Mouse (Mus musculus) limb, embryonic 11.5 days (tissue): ENCODE measurements around the gene Gal3st2b. TPM values are rescaled to one million over a fixed set of nuclear protein-coding genes. Genes with fewer than 3 reads are reported as not detected.
"Not testable (repeated sequence)": the region's sequence is repeated elsewhere in the genome, so short reads cannot be mapped to it uniquely, and the experiment has no call there.

Experiments used
- ATAC-seq: fragments of 200-750 bp; cut with Nextera tagmentation; 2 replicates; pipeline ENCODE4 v1.8.0; 2017; ENCODE audit warnings: low read depth; ENCODE audit not compliant: insufficient number of reproducible peaks, low FRiP score, low TSS enrichment
- DNase-seq: peaks from one replicate; pipeline ENCODE4 v3.0.0-alpha.2; 2015; ENCODE audit warnings: low spot score
- H3K27ac ChIP-seq: fragments of 300-500 bp; sonication (generic); replicated peaks from 2 replicates; pipeline ENCODE4 v1.5.1; 2014; ENCODE audit warnings: low read depth, mild to moderate bottlenecking, low read length
- H3K27me3 ChIP-seq: fragments of 300-500 bp; sonication (generic); 2 replicates; pipeline ENCODE4 v1.6.1; 2014; ENCODE audit warnings: mild to moderate bottlenecking, low read length, mixed read lengths; ENCODE audit not compliant: control insufficient read depth, insufficient read depth
- H3K36me3 ChIP-seq: fragments of 300-500 bp; sonication (generic); 2 replicates; pipeline ENCODE4 v1.6.1; 2014; ENCODE audit warnings: mild to moderate bottlenecking, low read length, moderate library complexity, mixed read lengths; ENCODE audit not compliant: control insufficient read depth, insufficient read depth
- H3K4me1 ChIP-seq: fragments of 300-500 bp; sonication (generic); 2 replicates; pipeline ENCODE4 v1.6.1; 2014; ENCODE audit warnings: low read length, mixed read lengths; ENCODE audit not compliant: control insufficient read depth, insufficient read depth
- H3K4me2 ChIP-seq: fragments of 300-500 bp; sonication (generic); 2 replicates; pipeline ENCODE4 v1.6.1; 2014; ENCODE audit warnings: low read depth, mild to moderate bottlenecking, moderate library complexity; ENCODE audit not compliant: severe bottlenecking
- H3K4me3 ChIP-seq: fragments of 300-500 bp; sonication (generic); 2 replicates; pipeline ENCODE4 v1.5.1; 2014; ENCODE audit warnings: low read depth, low read length
- H3K9ac ChIP-seq: fragments of 300-500 bp; sonication (generic); 2 replicates; pipeline ENCODE4 v1.6.1; 2014; ENCODE audit warnings: mild to moderate bottlenecking, low read length
- H3K9me3 ChIP-seq: fragments of 300-500 bp; sonication (generic); 2 replicates; pipeline ENCODE4 v1.6.1; 2016; ENCODE audit warnings: low read length; ENCODE audit not compliant: control insufficient read depth
- WGBS: fragments of 180-500 bp; shearing (Covaris S2); extraction: QIAGEN DNeasy Blood & Tissue Kit; methylation state at CpG from one replicate; pipeline ENCODE4 v1.1.7; 2014; 5-methylcytosine and 5-hydroxymethylcytosine counted together
- polyA plus RNA-seq: library from polyadenylated mRNA; unstranded; fragments of >200 nt; fragmentation: Nextera tagmentation; extraction: Ambion mirVana; gene quantifications from 2 replicates; pipeline ENCODE4 v1.2.1, GENCODE M21; 2014

Gal3st2b gene
- polyA plus RNA-seq, 1 experiment from 2014 or later, result not detected

GRCm38 (mm10) chr1:93949087-93949486 lies 31.0 kb downstream of the Gal3st2b start:
- H3K4me2 ChIP-seq, ATAC-seq, DNase-seq, H3K4me3 ChIP-seq, H3K4me1 ChIP-seq, H3K27ac ChIP-seq, H3K9ac ChIP-seq, H3K36me3 ChIP-seq, H3K9me3 ChIP-seq, H3K27me3 ChIP-seq: not testable (repeated sequence)
- WGBS, result no CpG with 5 or more reads among the region's 11 CpGs

GRCm38 (mm10) chr1:93966489-93966888 lies 48.4 kb downstream of the Gal3st2b start:
- WGBS, result no CpG with 5 or more reads among the region's 1 CpGs
- not testable (repeated sequence) for H3K36me3 ChIP-seq, H3K4me2 ChIP-seq, H3K27ac ChIP-seq, H3K9ac ChIP-seq, DNase-seq, H3K27me3 ChIP-seq, ATAC-seq, H3K4me3 ChIP-seq, H3K4me1 ChIP-seq, H3K9me3 ChIP-seq

GRCm38 (mm10) chr1:93970380-93970779 lies 52.3 kb downstream of the Gal3st2b start:
- H3K9ac ChIP-seq, H3K36me3 ChIP-seq, H3K9me3 ChIP-seq, H3K27me3 ChIP-seq, ATAC-seq, H3K4me3 ChIP-seq, H3K4me2 ChIP-seq, H3K4me1 ChIP-seq, H3K27ac ChIP-seq, DNase-seq: not testable (repeated sequence)
- WGBS, result 60% methylated on average over 3 of the region's 5 CpGs

GRCm38 (mm10) chr1:93970797-93971196 lies 52.7 kb downstream of the Gal3st2b start:
- H3K9me3 ChIP-seq, H3K4me1 ChIP-seq, H3K27me3 ChIP-seq, H3K9ac ChIP-seq, ATAC-seq, H3K4me2 ChIP-seq, DNase-seq, H3K4me3 ChIP-seq, H3K36me3 ChIP-seq, H3K27ac ChIP-seq: not testable (repeated sequence)
- WGBS, result no CpG with 5 or more reads among the region's 4 CpGs

GRCm38 (mm10) chr1:93975764-93976163 lies 57.7 kb downstream of the Gal3st2b start:
- not testable (repeated sequence) for H3K9me3 ChIP-seq, H3K4me3 ChIP-seq, ATAC-seq, H3K4me1 ChIP-seq, H3K27ac ChIP-seq, H3K4me2 ChIP-seq, H3K27me3 ChIP-seq, H3K36me3 ChIP-seq, DNase-seq, H3K9ac ChIP-seq
- WGBS, result 67% methylated on average over 1 of the region's 4 CpGs

- not testable (repeated sequence) for ATAC-seq, H3K4me1 ChIP-seq, H3K36me3 ChIP-seq, H3K27me3 ChIP-seq, H3K9ac ChIP-seq, H3K27ac ChIP-seq, H3K4me3 ChIP-seq, DNase-seq, H3K9me3 ChIP-seq, H3K4me2 ChIP-seq
- WGBS, result no CpG with 5 or more reads among the region's 7 CpGs
Observed at GRCm38 (mm10) chr1:93978287-93978686, 60.2 kb downstream of the Gal3st2b start.

- H3K4me1 ChIP-seq, ATAC-seq, H3K9me3 ChIP-seq, H3K36me3 ChIP-seq, H3K27me3 ChIP-seq, DNase-seq, H3K4me2 ChIP-seq, H3K27ac ChIP-seq, H3K4me3 ChIP-seq, H3K9ac ChIP-seq: not testable (repeated sequence)
- WGBS, result no CpG with 5 or more reads among the region's 2 CpGs
Observed at GRCm38 (mm10) chr1:93980932-93981331, 62.8 kb downstream of the Gal3st2b start.

GRCm38 (mm10) chr1:93986167-93986566 lies 68.1 kb downstream of the Gal3st2b start:
- no peak overlapping the region for H3K27ac ChIP-seq
- no peak overlapping the region for H3K4me2 ChIP-seq
- no peak overlapping the region for H3K4me3 ChIP-seq
- H3K4me1 ChIP-seq, result no peaks in the 10 kb centered on the region
- DNase-seq, result no peak
- no peaks in the 10 kb centered on the region for H3K27me3 ChIP-seq
- no peaks in the 10 kb centered on the region for H3K36me3 ChIP-seq
- no peak for ATAC-seq
- H3K9me3 ChIP-seq, result no peaks in the 10 kb centered on the region
- H3K9ac ChIP-seq, result no peak overlapping the region
- WGBS, result 84% methylated on average over 3 of the region's 3 CpGs

GRCm38 (mm10) chr1:93988786-93989185 lies 70.7 kb downstream of the Gal3st2b start:
- no peaks in the 10 kb centered on the region for H3K27me3 ChIP-seq
- no peaks in the 10 kb centered on the region for H3K36me3 ChIP-seq
- H3K9ac ChIP-seq, result no peak overlapping the region
- ATAC-seq (no peak), DNase-seq (no peak)
- H3K4me2 ChIP-seq, result no peak overlapping the region
- H3K27ac ChIP-seq, result no peak overlapping the region
- H3K4me1 ChIP-seq, result no peaks in the 10 kb centered on the region
- 71% methylated on average over 3 of the region's 3 CpGs for WGBS
- no peaks in the 10 kb centered on the region for H3K9me3 ChIP-seq
- H3K4me3 ChIP-seq, result no peak overlapping the region
